ENCODE assay signal across 28 mouse cellular contexts in the genomic region with DNA sequence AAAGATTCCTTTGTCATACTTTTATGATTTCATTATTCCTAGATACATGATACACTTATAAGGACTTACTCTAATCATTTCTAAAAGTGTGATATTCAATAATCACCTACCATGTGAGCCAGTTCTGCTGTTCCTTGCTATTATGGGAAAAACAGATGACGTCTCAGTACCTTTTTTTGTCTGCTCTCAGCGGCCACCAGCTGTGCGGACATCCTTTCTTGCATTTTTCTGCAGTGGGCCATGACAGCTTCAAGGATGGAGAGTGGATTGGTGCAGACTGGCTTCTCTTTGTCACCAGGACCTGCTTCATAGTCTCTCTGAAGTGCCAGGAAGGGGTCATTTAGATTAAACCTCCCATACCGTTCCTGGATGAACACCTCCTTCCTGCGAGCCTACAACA.
DNase-seq lines count a peak whose midpoint lies in the region; ATAC-seq lines count a peak whose summit lies in the region.
"Had no signal": no experiment of that assay in that cellular context is flagged by ENCODE, and none has a peak within 500 bp of the region (broad histone marks: within the 10 kb centered on the region; RNA-seq: fewer than 3 reads in every experiment).

No protein-coding gene starts in this region.

- H3K4me1 ChIP-seq in midbrain, embryonic 13.5 days (replicated peaks): peaks cover 19% of the 10 kb centered on the region
- no peaks in the 10 kb centered on the region for H3K4me1 ChIP-seq in midbrain, embryonic 11.5 days (ENCODE audit: control insufficient read depth, insufficient read depth, low read length)
- peaks cover 16% of the 10 kb centered on the region for H3K4me1 ChIP-seq in neural tube, embryonic 15.5 days
- H3K4me1 ChIP-seq: embryonic facial prominence, embryonic 13.5 days; heart, embryonic 10.5 days; heart, embryonic 15.5 days; liver, embryonic 12.5 days had no signal

- 65% methylated on average over 5 of the region's 5 CpGs for WGBS in midbrain, embryonic 13.5 days
- 71% methylated on average over 5 of the region's 5 CpGs for WGBS in midbrain, embryonic 11.5 days
- 73% methylated on average over 5 of the region's 5 CpGs for WGBS in neural tube, embryonic 15.5 days

- ATAC-seq in frontal cortex, adult (ENCODE audit: low TSS enrichment): peak; percentile 25; the same call in 1 of the 2 replicates
- ATAC-seq in midbrain, embryonic 13.5 days: no peak
- no peak for ATAC-seq in midbrain, embryonic 11.5 days (ENCODE audit: low FRiP score)
- ATAC-seq in neural tube, embryonic 15.5 days (ENCODE audit: low FRiP score): no peak
- no peak for ATAC-seq in erythroid progenitor cell, adult 5-6 weeks (replicated peaks; ENCODE audit: low FRiP score, poor library complexity, severe bottlenecking)
- ATAC-seq: CD4-positive, CD25-positive, alpha-beta regulatory T cell, adult 4 months; intestine, embryonic 16.5 days; liver, embryonic 12.5 days; liver, postnatal 0 days had no signal

- no peaks in the 10 kb centered on the region for H3K36me3 ChIP-seq in midbrain, embryonic 13.5 days
- H3K36me3 ChIP-seq in midbrain, embryonic 11.5 days (ENCODE audit: control insufficient read depth, insufficient read depth, low read length): no peaks in the 10 kb centered on the region
- no peaks in the 10 kb centered on the region for H3K36me3 ChIP-seq in neural tube, embryonic 15.5 days
- H3K36me3 ChIP-seq: heart, embryonic 10.5 days; heart, embryonic 15.5 days; liver, embryonic 12.5 days had no signal

- no peaks in the 10 kb centered on the region for H3K9me3 ChIP-seq in midbrain, embryonic 13.5 days
- H3K9me3 ChIP-seq in midbrain, embryonic 11.5 days (ENCODE audit: control insufficient read depth, low read length): no peaks in the 10 kb centered on the region
- H3K9me3 ChIP-seq in neural tube, embryonic 15.5 days (replicated peaks): no peaks in the 10 kb centered on the region
- H3K9me3 ChIP-seq: embryonic facial prominence, embryonic 13.5 days; heart, embryonic 10.5 days; heart, embryonic 15.5 days; liver, embryonic 12.5 days had no signal

- H3K9ac ChIP-seq in midbrain, embryonic 13.5 days (replicated peaks): no peak overlapping the region
- no peak overlapping the region for H3K9ac ChIP-seq in midbrain, embryonic 11.5 days (ENCODE audit: low read length)
- H3K9ac ChIP-seq in neural tube, embryonic 15.5 days (replicated peaks): no peak overlapping the region
- H3K9ac ChIP-seq: embryonic facial prominence, embryonic 13.5 days; heart, embryonic 15.5 days; liver, embryonic 12.5 days; liver, postnatal 0 days had no signal

- H3K27me3 ChIP-seq in midbrain, embryonic 13.5 days: no peaks in the 10 kb centered on the region
- no peaks in the 10 kb centered on the region for H3K27me3 ChIP-seq in midbrain, embryonic 11.5 days (ENCODE audit: control insufficient read depth, insufficient read depth, low read length)
- H3K27me3 ChIP-seq in neural tube, embryonic 15.5 days (replicated peaks): no peaks in the 10 kb centered on the region
- H3K27me3 ChIP-seq: embryonic facial prominence, embryonic 13.5 days; heart, embryonic 15.5 days; liver, embryonic 12.5 days had no signal

- H3K27ac ChIP-seq in midbrain, embryonic 13.5 days: peak overlapping the region; percentile 35; the same call in 1 of the 2 replicates
- H3K27ac ChIP-seq in midbrain, embryonic 11.5 days (ENCODE audit: low read depth, low read length): no peak overlapping the region
- H3K27ac ChIP-seq in neural tube, embryonic 15.5 days (replicated peaks): peak overlapping the region; percentile 42
- H3K27ac ChIP-seq: embryonic facial prominence, embryonic 13.5 days; heart, embryonic 10.5 days; heart, embryonic 15.5 days; kidney, postnatal 0 days; liver, embryonic 12.5 days had no signal

- DNase-seq in frontal cortex, postnatal 10 days (ENCODE audit: low spot score in 2 of 2): no peak
- DNase-seq in midbrain, embryonic 11.5 days (ENCODE audit: low spot score, missing footprints): no peak
- peak; percentile 52 for DNase-seq in brain, adult 2 months (ENCODE audit: low read depth, low spot score)
- DNase-seq: adrenal gland, postnatal 25 days; cerebellum, adult 18-20 months; cerebellum, postnatal 10 days; gastrocnemius, postnatal 25 days; heart, adult 11 months; kidney, adult 8-10 months; kidney, postnatal 4 days; layer of hippocampus, adult 9-11 months; left cerebral cortex, postnatal 4 days; liver, postnatal 0 days; lung, postnatal 36 days; right cerebral cortex, postnatal 14 days; thymus, postnatal 4 days had no signal

- no peak overlapping the region for H3K4me3 ChIP-seq in midbrain, embryonic 13.5 days (replicated peaks)
- H3K4me3 ChIP-seq in midbrain, embryonic 11.5 days (ENCODE audit: low read depth, low read length): no peak overlapping the region
- H3K4me3 ChIP-seq in neural tube, embryonic 15.5 days (replicated peaks): no peak overlapping the region
- H3K4me3 ChIP-seq: embryonic facial prominence, embryonic 13.5 days; erythroblast, embryonic 14.5 days; heart, embryonic 10.5 days; heart, embryonic 15.5 days; liver, embryonic 12.5 days had no signal

- no peak overlapping the region for H3K4me2 ChIP-seq in midbrain, embryonic 13.5 days (replicated peaks)
- no peak overlapping the region for H3K4me2 ChIP-seq in midbrain, embryonic 11.5 days
- H3K4me2 ChIP-seq in neural tube, embryonic 15.5 days: no peak overlapping the region
- H3K4me2 ChIP-seq: embryonic facial prominence, embryonic 13.5 days; heart, embryonic 15.5 days; liver, embryonic 12.5 days had no signal
